Mouse (Mus musculus) liver, embryonic 14.5 days (tissue): ENCODE measurements around the gene AI661453.

Source experiments
- CTCF ChIP-seq: IDR thresholded peaks from 2 replicates; pipeline ENCODE4 v1.5.1; 2016; ENCODE audit warnings: antibody characterized with exemption, low read depth, control low read depth
- EP300 ChIP-seq: IDR thresholded peaks from 2 replicates; pipeline ENCODE4 v1.6.1; 2016; ENCODE audit warnings: antibody characterized with exemption, low read depth

- TF ChIP-seq CTCF (no peak), EP300 (no peak)
Measured at GRCm38 (mm10) chr17:47454675-47455074, 18.3 kb downstream of the AI661453 start.
